Mouse (Mus musculus) cerebellum, postnatal 36 days (tissue): ENCODE results near the gene Zfp335.
A peak's percentile ranks its signal among the peaks of the same experiment; 100 is the strongest.
"Not testable (repeated sequence)": the region's sequence is repeated elsewhere in the genome, so short reads cannot be mapped to it uniquely, and the experiment has no call there.

Source experiments
- DNase-seq, 2 experiments: peaks; one replicate each; pipeline ENCODE4 v3.0.0; 2021 to 2022; ENCODE audit warnings: mixed read lengths in 2 of 2

The Zfp335 gene

DNA sequence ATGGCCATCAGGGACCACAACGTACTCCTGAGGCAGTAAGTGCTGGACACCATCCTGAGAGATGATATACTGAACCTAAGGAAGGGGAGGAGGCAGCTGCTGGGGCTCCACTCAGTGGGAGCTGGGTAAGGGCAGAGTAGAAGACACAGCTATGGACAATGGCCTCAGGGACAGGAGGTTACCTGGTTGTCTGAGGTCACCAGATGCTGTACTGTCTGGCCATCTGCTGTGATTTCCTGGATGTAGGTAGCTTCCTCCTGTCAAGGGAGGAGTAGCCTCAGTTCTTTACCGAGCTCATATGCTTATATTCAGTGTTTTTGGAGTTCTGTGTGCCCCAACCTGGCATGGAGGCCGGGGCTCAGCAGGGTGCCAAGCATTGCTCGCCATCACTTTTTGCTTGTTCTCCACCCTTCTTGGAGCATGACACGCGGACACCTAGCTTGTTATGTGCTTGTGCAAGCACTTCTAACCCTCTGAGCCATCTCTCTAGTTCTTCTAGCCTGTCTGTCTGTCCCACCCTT lies 18.8 kb downstream of the Zfp335 start:
- peak; percentile 63 to 65 for DNase-seq

DNA sequence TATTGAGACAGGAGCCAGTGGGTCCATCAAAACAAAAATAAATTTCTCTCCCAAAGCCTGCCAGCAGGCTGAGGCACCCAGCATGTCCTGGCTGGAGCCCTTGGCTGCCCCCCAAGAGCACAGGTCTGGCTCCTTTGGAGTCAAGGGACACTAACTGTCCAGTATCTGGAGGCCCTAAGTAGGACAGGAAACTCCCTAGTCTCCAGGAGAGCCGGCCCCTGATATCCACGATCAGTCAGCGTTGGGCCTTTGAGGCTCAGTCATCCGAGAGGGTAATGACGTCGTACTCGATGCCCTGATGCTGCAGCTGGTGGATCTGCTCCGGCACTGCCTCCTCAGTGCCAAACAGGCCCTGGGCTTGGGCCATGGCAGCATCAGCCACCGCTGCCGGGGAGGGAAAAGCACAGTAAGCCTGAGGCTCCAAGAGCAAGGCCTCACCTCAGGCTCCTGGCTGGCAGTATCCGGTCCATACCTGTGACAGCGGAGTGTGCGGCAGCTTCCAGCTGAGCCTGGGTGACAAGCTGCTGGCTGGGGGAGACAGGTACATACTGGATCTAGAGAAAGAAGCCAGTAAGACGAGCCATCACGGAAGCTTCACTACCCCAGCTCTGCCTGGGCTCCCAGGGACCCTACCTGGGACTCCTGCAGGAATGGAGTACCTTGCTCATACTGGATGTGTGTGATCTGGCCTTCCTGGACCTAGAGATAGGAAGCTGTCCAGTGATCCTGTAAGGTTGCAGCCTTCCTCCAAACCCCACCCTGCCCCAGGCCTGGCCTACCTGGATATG lies 19.5 kb downstream of the Zfp335 start:
- peak; percentile 66 to 72 for DNase-seq

DNA sequence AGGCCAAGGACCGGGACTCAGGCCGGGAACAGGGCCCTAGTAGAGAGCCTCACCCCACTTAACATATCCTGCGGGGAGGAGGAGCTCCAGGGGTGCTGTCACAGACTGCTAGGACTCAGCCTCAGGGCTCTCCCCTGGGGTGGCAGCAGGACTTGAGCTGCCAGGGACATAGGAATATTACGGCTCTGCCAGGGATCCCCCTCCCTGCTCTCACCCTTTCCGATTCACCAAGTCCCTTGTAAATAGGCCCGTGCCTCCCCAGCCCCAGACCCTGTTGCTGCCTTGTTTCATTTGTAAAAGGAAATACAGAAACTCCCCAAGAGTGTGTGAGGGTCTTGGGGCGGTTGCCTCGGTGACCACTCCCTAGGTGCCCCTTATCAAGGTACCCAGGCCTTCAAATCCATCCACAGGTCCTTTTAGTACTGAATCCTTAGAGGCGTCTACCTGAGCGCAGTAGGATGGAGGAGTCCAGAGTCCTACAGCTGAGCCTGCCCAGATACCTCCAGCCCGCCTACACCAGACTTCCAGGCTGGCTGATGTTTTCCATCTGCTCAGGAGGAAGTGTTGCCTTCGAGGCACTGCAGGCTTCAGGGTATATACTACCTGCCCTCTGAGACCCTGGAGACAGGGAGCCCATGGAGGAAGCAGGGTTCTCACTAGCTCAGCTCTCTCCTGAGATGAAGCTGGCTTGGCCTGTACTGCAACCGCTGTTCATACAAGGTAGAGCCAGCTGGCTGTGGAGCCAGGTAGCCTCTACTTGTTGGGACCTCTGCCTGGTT lies 20.3 kb downstream of the Zfp335 start:
- DNase-seq = no peak

DNA sequence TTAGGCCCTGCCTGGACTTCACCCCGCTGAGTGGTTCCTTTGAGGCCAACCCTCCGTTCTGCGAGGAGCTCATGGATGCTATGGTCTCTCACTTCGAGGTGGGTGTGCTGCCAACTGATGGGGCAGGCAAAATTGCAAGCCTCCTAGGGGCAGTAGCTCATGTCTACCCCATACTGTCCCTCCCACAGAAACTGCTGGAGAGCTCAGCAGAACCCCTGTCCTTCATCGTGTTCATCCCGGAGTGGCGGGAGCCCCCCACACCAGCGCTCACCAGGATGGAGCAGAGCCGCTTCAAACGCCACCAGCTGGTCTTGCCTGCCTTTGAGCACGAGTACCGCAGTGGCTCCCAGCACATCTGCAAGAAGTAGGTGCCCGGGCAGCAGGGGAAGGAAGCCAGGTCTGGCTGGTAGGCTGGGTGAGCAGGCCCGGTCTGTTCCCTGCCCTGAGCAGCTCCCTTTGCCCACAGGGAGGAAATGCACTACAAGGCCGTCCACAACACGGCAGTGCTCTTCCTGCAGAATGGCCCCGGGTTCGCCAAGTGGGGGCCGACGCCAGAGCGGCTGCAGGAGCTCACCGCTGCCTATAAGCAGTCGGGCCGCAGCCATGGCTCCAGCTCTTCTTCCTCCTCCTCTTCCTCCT lies 21.0 kb downstream of the Zfp335 start:
- no peak for DNase-seq

DNA sequence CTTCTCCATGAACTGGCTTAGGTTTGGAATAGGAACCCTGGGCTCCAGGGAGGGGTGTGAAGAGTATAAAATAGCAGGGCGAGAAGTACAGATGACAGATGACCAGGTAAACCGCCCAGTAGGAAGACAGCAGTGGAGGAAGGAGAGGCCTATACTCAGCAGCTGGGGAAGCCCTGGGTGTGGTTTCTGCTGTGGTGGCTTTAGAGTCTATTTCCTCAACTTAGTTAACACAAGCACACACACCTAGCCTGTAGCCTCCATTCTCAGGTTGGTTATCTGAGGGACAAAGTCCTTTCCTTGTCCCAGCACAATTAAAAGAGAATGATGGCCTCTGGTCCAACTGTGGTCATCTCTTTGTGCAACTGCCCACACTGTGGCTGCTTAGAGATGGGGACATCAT lies 21.6 kb downstream of the Zfp335 start:
- no peak for DNase-seq

DNA sequence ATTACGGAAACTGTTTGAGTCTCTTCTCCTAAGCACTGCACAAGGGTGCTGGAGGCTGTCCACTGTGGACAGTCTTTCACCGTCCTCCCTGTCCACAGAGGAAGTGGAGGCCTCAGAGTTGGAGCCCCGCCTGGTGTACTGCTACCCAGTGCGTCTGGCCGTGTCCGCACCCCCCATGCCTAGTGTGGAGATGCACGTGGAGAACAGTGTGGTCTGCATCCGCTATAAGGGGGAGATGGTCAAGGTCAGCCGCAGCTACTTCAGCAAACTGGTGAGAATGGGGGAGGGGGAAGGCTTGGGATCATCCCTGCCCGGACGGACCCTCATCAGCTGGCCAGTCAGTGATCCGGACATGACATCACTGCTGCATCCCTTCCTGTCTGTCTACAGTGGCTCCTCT lies 22.6 kb downstream of the Zfp335 start:
- no peak for DNase-seq

DNA sequence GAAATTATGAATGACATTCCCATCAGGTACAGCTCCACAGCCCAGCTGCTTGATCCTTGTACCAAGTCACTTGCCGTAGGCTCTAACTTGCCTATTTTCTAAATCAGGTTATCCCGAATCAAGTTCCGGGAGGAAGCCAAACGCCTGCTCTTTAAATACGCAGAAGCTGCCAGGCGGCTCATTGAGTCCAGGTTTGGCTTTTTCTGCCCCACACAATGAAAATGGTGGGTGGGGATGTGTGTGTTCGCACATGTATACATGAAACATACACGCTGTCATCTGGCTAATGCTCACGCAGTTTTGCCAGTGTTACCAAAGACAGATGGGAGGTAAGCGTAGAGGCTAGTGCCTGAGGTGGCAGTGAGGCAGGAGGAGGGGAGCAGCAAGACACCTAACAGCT lies 24.9 kb downstream of the Zfp335 start:
- DNase-seq = no peak

DNA sequence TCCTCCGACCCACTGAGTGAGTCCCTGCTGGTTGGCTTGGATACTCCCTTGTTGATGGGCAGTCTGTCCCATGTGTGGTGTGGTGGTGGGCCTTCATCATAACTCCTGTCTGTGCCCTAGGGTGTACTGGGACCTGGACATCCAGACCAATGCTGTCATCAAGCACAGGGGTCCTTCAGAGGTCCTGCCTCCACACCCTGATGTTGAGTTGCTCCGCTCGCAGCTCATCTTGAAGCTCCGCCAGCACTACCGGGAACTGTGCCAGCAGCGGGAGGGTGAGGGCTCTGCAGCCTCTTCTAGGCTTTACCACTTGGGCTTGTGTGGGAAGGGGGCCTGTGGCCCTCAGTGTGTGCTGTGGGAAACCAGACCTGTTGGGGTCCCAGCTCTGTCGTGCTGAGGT lies 25.8 kb downstream of the Zfp335 start:
- DNase-seq = peak; percentile 86 to 87

DNA sequence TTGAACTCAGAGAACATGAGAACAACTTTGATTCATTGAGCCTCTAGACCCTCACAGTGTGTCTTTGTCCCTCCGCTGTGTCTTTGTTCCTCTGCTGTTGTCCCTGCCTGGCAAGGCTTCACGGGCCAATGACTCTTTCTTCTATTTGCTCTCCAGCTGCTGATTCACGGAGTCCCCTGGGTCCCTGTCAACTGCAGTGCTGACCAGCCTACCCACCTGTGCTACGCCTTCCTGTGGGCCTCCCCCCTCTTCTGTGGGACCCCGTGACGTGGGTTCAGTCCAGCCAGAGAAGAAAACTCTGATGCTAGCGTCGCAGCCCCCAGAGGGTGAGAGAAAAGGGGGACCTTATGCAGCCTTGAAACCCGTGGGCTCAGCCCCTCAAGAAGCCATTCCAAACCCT lies 28.9 kb downstream of the Zfp335 start:
- DNase-seq = no peak

DNA sequence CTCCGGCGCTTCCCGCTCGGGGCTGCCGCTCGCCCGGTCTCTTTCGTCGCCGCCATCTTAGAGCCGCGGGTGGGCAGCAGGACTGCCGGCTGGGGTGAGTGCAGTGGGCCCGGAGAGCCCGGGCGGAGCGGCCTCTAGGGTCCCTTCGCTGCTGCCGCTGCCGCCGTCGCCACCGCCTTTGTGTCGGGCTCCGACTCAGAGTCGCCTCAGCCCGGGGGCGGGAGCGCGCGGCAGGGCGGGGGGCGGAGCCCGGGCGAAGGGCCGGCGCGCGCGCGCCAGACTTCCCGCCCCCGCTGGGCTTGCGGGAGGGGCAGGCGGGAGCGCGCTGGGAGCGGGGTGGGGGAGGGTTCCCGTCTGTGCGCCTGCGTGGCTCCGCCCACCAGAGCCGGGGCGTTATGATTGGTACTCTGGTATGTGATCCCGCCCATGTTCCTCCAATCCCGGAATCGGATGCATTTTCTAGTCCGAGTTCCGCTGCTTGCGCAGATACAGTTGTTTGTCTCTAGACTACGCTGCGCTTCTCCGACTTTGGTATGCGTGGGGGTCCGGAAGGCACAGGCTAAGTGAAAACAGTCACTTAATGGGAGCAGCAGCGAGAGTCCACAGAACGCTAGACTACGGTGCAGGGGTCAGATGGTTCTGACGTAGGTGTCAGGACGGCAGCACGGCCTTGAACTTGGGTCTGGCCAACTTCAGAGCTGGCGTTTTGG lies 31.8 kb downstream of the Zfp335 start:
- peak; percentile 92 to 94 for DNase-seq

DNA sequence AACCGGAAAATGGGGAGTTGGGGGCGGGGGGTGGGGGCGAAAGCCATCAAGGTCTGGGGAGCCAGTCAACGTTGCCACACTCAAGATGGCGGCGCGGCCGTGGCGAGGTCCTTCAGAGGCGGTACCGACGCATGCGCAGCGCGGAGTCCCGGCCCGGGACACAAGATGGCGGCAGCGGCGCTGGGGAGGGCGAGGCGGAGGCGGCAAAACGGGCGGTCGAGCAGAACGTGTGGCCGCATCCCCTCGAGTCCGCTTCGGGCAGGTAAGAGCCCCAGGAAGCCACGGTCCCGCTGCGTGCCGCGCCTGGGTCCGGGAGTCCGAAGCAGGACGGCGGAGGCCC lies 32.4 kb downstream of the Zfp335 start, which contains the start of gene Pcif1:
TSS of gene Pcif1 (plus strand) at position 77 of the 340 bp plus-strand sequence.
- peak; percentile 94 to 96 for DNase-seq

DNA sequence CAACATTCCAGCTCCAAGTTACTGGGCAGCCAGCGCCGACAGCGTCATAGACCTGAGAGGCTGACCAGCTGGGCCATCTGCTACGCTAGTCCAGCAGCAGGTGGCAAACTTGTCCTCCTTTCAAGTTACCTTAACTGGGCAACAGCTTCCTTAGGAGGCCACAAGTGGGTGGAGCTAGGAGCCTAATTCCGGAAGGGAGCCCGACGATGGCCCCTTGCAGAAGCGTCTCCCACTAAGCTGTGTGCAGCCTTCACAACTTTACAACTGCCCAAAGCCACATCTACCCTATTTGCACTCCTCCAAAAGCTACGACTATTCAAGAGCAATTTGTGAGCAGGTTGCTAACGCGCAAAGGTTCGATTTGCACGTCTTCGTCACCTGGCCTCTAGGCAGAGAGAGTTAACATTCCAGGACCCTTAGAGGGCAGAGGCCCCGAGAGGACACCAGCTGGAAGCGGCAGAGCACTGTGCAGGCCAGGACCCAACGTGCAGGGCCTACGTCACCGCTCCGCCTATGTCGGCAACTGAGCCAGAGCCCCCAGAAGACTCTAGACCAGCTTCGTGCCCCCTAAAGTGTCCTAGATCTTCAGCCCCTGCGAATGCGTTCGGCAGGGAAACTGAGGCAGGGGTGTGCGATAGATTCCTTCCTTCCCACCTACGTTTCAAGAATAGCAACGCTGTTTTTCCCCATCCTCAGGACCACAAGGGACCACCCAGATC lies 32.9 kb downstream of the Zfp335 start:
- peak; percentile 64 for DNase-seq

DNA sequence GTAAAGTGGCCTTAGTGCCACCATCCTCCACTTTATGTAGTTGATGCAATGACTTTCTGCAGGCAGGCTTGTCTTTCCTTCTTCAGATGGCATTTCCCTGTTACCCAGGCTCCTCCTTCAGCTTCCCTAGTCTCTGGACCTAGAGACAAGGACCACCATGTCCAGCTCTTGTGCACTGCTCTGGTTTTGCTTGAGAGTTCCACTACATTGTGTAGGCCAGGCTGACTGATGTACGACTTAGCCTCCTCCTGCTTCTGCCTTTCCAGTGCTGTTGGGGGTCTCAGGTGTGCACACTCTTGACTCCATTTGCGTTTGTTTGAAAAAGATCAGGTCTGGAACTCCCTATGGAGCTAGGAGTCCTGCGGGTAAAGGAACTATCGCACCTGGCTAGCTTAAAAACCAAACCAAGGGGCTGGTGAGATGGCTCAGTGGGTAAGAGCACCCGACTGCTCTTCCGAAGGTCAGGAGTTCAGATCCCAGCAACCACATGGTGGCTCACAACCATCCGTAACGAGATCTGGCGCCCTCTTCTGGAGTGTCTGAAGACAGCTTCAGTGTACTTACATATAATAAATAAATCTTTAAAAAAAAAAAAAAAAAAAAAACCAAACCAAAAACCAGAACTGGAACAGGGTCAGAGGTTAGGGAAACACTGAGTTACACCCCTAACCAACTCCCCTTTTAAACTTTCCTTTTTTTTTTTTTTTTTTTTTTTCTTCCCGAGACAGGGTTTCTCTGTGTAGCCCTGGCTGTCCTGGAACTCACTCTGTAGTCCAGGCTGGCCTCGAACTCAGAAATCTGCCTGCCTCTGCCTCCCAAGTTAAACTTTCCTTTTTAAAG lies 34.0 kb downstream of the Zfp335 start:
- not testable (repeated sequence) for DNase-seq

DNA sequence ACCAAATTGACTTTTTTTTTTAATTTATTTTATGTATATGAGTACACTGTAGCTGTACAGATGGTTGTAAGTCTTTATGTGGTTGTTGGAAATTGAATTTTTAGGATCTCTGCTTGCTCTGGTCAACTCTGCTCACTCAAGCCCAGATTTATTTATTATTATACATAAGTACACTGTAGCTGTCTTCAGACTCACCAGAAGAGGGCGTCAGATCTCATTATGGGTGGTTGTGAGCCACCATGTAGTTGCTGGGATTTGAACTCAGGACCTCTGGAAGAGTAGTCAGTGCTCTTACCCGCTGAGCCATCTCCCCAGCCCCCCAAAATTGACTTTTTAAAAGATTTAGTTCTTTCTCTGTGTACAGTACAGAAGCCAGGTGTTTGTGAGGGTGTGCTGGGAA lies 35.9 kb downstream of the Zfp335 start:
- DNase-seq = not testable (repeated sequence)

DNA sequence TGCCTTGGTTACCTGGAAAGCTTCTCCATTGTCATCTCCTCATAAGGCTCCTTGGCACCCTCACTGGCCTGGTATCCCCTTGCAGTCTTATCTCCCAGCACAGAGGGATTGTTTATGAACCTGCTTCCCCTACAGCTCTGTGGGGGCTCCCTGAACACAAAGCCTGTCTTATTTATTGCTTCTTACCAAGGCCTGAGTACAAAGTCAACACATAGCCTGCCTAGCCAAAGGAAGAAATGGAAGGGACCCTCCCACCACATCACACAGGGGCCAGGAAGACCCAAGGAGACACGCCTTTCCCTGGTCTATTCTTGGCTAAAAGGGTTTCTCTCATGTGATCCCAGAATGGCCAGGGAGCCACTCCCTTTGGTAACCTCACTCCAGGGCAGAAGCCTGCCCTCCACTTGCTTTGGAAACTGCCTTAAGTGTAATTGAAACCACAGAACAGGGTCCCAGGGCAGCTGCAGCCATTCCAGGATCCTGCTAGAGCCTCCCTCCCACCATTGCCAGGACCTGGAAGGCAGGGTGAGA lies 37.3 kb downstream of the Zfp335 start:
- DNase-seq = no peak

DNA sequence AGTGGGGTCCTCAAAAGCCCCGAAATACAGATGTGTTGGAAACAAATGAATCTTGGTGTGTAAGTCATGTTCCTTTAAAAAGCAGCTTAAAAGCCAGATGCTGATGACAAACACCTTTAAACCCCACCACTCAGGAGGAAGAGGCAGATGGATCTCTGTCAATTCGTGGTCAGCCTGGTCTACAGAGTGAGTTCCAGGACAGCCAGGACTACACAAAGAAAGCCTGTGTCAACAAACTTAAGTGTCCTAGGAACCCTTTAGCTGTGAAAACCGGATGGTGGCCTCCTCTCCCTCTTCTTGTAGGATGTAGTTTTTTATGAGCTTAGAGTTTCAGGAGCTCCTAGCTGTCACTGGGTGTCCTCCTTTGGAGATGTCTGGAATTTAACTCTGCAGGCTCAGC lies 37.9 kb downstream of the Zfp335 start:
- no peak for DNase-seq

DNA sequence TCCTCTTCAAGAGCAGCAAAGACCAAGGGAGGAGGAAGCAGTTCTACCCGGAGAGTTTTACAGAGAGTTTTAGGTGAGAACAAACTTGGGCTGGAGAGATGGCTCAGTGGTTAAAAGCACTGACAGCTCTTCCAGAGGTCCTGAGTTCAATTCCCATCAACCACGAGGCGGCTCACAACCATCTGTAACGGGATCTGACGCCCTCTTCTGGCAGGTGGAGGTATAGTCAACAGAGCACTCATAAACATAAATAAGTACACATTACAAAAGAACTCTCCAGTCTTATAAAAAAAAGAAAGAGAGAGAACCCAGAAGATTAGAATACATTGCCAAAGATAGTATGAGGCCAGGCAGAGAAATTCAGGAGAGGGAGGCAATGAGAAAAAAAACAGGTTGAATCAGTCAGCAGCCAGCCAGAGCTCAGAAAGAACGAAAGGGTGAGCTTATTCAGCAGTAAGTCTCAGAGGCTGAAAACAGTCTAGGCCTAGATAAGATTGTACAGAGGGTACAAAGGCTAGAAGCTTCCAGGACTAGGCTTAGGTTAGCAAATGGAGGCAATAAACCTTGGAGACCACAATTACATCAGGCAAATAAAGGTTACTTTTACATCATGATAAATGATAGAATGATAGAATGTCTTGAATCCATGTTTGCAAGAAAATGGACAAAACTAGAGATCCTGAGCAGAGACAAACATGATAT lies 39.8 kb downstream of the Zfp335 start:
- DNase-seq = no peak

DNA sequence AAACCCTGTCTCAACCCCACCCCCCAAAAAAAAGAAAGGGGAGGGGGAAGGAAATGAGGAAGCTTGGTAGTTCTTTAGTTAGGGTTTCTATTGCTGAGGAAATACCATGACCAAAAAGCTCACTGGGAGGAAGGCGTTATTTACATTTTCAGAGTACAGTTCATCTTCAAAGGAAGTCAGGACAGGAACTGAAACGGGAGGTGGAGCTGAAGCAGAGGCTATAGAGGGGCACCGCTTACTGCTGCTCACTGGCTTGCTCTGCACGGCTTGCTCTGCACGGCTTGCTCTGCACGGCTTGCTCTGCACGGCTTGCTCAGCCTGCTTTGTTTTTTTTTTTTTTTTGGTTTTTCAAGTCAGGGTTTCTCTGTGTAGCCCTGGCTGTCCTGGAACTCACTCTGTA lies 43.1 kb downstream of the Zfp335 start:
- DNase-seq = no peak

DNA sequence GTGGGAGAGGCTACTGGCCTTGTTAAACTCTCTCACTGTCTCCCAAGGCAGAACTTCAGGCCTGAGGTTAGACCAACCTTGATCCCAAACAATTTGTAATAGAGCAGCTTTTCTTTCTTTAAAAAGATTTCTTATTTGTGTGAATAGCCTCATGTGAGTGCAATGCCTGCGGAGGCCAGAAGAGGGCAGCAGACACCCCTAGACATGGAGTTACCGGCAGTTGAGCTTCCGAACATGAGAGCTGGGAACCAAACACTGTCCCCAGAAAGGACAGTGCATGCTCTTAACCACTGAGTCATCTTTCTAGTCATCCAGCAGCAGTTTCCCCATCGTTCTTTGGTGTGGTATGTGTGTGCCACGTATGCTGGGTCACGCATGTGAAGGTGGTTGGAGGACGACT lies 44.0 kb downstream of the Zfp335 start:
- no peak for DNase-seq
